Mouse (Mus musculus): ENCODE measurements around the gene Apon. TPM values are rescaled to one million over a fixed set of nuclear protein-coding genes. Genes with fewer than 3 reads are reported as not detected.
A peak's percentile ranks its signal among the peaks of the same experiment; 100 is the strongest.
"Not testable (repeated sequence)": the region's sequence is repeated elsewhere in the genome, so short reads cannot be mapped to it uniquely, and the experiment has no call there.

Gene Apon
- 0.08 and 0.27 TPM in 2 replicates for polyA plus RNA-seq (2012; rRNA removed)

- WGBS = 67% methylated on average over 4 of the region's 4 CpGs
- no peak for DNase-seq
- Histone ChIP-seq H3K4me3 (replicated peaks; ENCODE audit: extremely low read depth, low read depth, low read length) (no peak within 1 kb of the TSS), H3K4me1 (ENCODE audit: control insufficient read depth, insufficient read depth, low read length) (no peaks in the 10 kb centered on the region)
- TF ChIP-seq CTCF (IDR thresholded peaks at IDR 0.05; ENCODE audit: insufficient read depth, low read length) = no peak
- TF ChIP-seq POLR2A (IDR thresholded peaks at IDR 0.05; ENCODE audit: borderline replicate concordance, extremely low read depth, low read depth, low read length) = no peak
Observed at GRCm38 (mm10) chr10:128253677-128254255, at the start of gene Apon. Gene Apon, plus strand, starts transcription at chr10:128254096.

GRCm38 (mm10) chr10:128204941-128205340, 49.0 kb upstream of the Apon start:
- H3K4me1 ChIP-seq (ENCODE audit: control insufficient read depth, insufficient read depth, low read length) = no peaks in the 10 kb centered on the region

GRCm38 (mm10) chr10:128208326-128208725, 45.6 kb upstream of the Apon start:
- 88% methylated on average over 10 of the region's 10 CpGs for WGBS
- no peak for DNase-seq
- Histone ChIP-seq H3K4me3 (replicated peaks; ENCODE audit: extremely low read depth, low read depth, low read length) (no peak overlapping the region), H3K4me1 (ENCODE audit: control insufficient read depth, insufficient read depth, low read length) (peaks cover 7% of the 10 kb centered on the region)
- TF ChIP-seq POLR2A (IDR thresholded peaks at IDR 0.05; ENCODE audit: borderline replicate concordance, extremely low read depth, low read depth, low read length) (no peak), CTCF (IDR thresholded peaks at IDR 0.05; ENCODE audit: insufficient read depth, low read length) (no peak)

More at GRCm38 (mm10) chr10:128204941-128205340, 49.0 kb upstream of the Apon start:
- H3K4me3 ChIP-seq (replicated peaks; ENCODE audit: extremely low read depth, low read depth, low read length) = no peak overlapping the region
- no peak for DNase-seq
- TF ChIP-seq POLR2A (IDR thresholded peaks at IDR 0.05; ENCODE audit: borderline replicate concordance, extremely low read depth, low read depth, low read length) = no peak
- TF ChIP-seq CTCF (IDR thresholded peaks at IDR 0.05; ENCODE audit: insufficient read depth, low read length) = no peak
- 74% methylated on average over 15 of the region's 15 CpGs for WGBS

GRCm38 (mm10) chr10:128209311-128210009, 44.4 kb upstream of the Apon start:
- no peak for DNase-seq
- peaks cover 7% of the 10 kb centered on the region for H3K4me1 ChIP-seq (ENCODE audit: control insufficient read depth, insufficient read depth, low read length)
- TF ChIP-seq CTCF (IDR thresholded peaks at IDR 0.05; ENCODE audit: insufficient read depth, low read length) = no peak
- no peak for TF ChIP-seq POLR2A (IDR thresholded peaks at IDR 0.05; ENCODE audit: borderline replicate concordance, extremely low read depth, low read depth, low read length)
- WGBS = 91% methylated on average over 11 of the region's 11 CpGs
- H3K4me3 ChIP-seq (replicated peaks; ENCODE audit: extremely low read depth, low read depth, low read length) = no peak overlapping the region

- WGBS = 83% methylated on average over 2 of the region's 2 CpGs
- no peak overlapping the region for H3K4me3 ChIP-seq (replicated peaks; ENCODE audit: extremely low read depth, low read depth, low read length)
- H3K4me1 ChIP-seq (ENCODE audit: control insufficient read depth, insufficient read depth, low read length) = peaks cover 7% of the 10 kb centered on the region
- no peak for DNase-seq
- TF ChIP-seq POLR2A (IDR thresholded peaks at IDR 0.05; ENCODE audit: borderline replicate concordance, extremely low read depth, low read depth, low read length) = no peak
- no peak for TF ChIP-seq CTCF (IDR thresholded peaks at IDR 0.05; ENCODE audit: insufficient read depth, low read length)
Observed at GRCm38 (mm10) chr10:128210131-128210530, 43.8 kb upstream of the Apon start.

GRCm38 (mm10) chr10:128210954-128211353, 42.9 kb upstream of the Apon start:
- 16% methylated on average over 14 of the region's 14 CpGs for WGBS
- Histone ChIP-seq H3K4me3 (replicated peaks; ENCODE audit: extremely low read depth, low read depth, low read length) (peak overlapping the region; percentile 54), H3K4me1 (ENCODE audit: control insufficient read depth, insufficient read depth, low read length) (peaks cover 7% of the 10 kb centered on the region)
- DNase-seq = no peak
- no peak for TF ChIP-seq POLR2A (IDR thresholded peaks at IDR 0.05; ENCODE audit: borderline replicate concordance, extremely low read depth, low read depth, low read length)
- TF ChIP-seq CTCF (IDR thresholded peaks at IDR 0.05; ENCODE audit: insufficient read depth, low read length) = no peak

- peak; percentile 87 for DNase-seq
- peaks cover 7% of the 10 kb centered on the region for H3K4me1 ChIP-seq (ENCODE audit: control insufficient read depth, insufficient read depth, low read length)
- WGBS = under 1% methylated on average over 30 of the region's 30 CpGs
- TF ChIP-seq CTCF (IDR thresholded peaks at IDR 0.05; ENCODE audit: insufficient read depth, low read length) (no peak), POLR2A (IDR thresholded peaks at IDR 0.05; ENCODE audit: borderline replicate concordance, extremely low read depth, low read depth, low read length) (peak; percentile 81; the same call in 1 of the 2 replicates)
- peak within 1 kb of the TSS; percentile 54 for H3K4me3 ChIP-seq (replicated peaks; ENCODE audit: extremely low read depth, low read depth, low read length)
Observed at GRCm38 (mm10) chr10:128211390-128212108, 42.3 kb upstream of the Apon start, which contains the start of gene Spryd4. Gene Spryd4, minus strand, starts transcription at chr10:128211807.

- no peak for DNase-seq
- TF ChIP-seq CTCF (IDR thresholded peaks at IDR 0.05; ENCODE audit: insufficient read depth, low read length) (no peak), POLR2A (IDR thresholded peaks at IDR 0.05; ENCODE audit: borderline replicate concordance, extremely low read depth, low read depth, low read length) (no peak)
- WGBS = 38% methylated on average over 6 of the region's 6 CpGs
- Histone ChIP-seq H3K4me1 (ENCODE audit: control insufficient read depth, insufficient read depth, low read length) (peaks cover 7% of the 10 kb centered on the region), H3K4me3 (replicated peaks; ENCODE audit: extremely low read depth, low read depth, low read length) (peak overlapping the region; percentile 54)
Observed at GRCm38 (mm10) chr10:128212148-128212547, 41.7 kb upstream of the Apon start.

GRCm38 (mm10) chr10:128212871-128213323, 41.0 kb upstream of the Apon start:
- peak; percentile 71 for TF ChIP-seq CTCF (IDR thresholded peaks at IDR 0.05; ENCODE audit: insufficient read depth, low read length)
- no peak for TF ChIP-seq POLR2A (IDR thresholded peaks at IDR 0.05; ENCODE audit: borderline replicate concordance, extremely low read depth, low read depth, low read length)
- WGBS = under 1% methylated on average over 18 of the region's 18 CpGs
- H3K4me1 ChIP-seq (ENCODE audit: control insufficient read depth, insufficient read depth, low read length) = peaks cover 7% of the 10 kb centered on the region
- H3K4me3 ChIP-seq (replicated peaks; ENCODE audit: extremely low read depth, low read depth, low read length) = peak overlapping the region; percentile 65
- peak; percentile 57 for DNase-seq

GRCm38 (mm10) chr10:128214112-128214511, 39.8 kb upstream of the Apon start:
- not testable (repeated sequence) for H3K4me1 ChIP-seq (ENCODE audit: control insufficient read depth, insufficient read depth, low read length); H3K4me3 ChIP-seq (replicated peaks; ENCODE audit: extremely low read depth, low read depth, low read length); DNase-seq
- WGBS = 84% methylated on average over 4 of the region's 4 CpGs
